ENCODE assay signal across 28 mouse cellular contexts in the genomic region with DNA sequence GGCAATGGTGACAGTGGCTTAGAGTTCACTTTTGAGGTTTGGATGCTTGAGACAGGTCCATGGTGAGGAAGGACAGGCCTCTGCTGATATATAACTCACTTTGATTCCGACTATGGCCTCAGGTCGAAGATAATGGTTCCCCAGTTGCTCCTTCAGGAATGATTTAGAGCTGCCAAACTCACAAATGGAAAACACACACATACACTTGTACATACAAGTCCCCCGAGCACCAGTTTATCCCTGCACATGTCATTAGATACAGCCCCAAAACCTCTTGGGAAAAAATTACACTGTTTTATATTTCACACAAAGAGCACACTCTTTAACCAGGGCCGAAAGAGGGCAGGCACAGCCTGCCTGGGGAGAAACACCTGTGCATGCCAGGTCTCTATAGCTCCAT. TPM values are rescaled to one million over a fixed set of nuclear protein-coding genes. Genes with fewer than 3 reads are reported as not detected.
A peak's percentile ranks its signal among the peaks of the same experiment; 100 is the strongest.
DNase-seq lines count a peak whose midpoint lies in the region; ATAC-seq and TF ChIP-seq lines count a peak whose summit lies in the region.
"Had no signal": no experiment of that assay in that cellular context is flagged by ENCODE, and none has a peak within 500 bp of the region (broad histone marks: within the 10 kb centered on the region; RNA-seq: fewer than 3 reads in every experiment).

No protein-coding gene starts in this region.

- H3K79me2 ChIP-seq in CH12.LX (replicated peaks; ENCODE audit: control insufficient read depth, extremely low read depth, insufficient read depth, poor library complexity, severe bottlenecking): no peaks in the 10 kb centered on the region

- WGBS in embryonic facial prominence, embryonic 12.5 days: 46% methylated on average over 4 of the region's 4 CpGs
- WGBS in embryonic facial prominence, embryonic 10.5 days: 68% methylated on average over 4 of the region's 4 CpGs
- 45% methylated on average over 4 of the region's 4 CpGs for WGBS in limb, embryonic 12.5 days
- 84% methylated on average over 4 of the region's 4 CpGs for WGBS in midbrain, embryonic 10.5 days

- DNase-seq in embryonic facial prominence, embryonic 10.5 days (ENCODE audit: low spot score): no peak
- DNase-seq in CH12.LX (ENCODE audit: extremely low read depth): no peak
- DNase-seq in mesoderm, embryonic 11.5 days (ENCODE audit: low read depth, low spot score): peak; percentile 51
- DNase-seq in midbrain, embryonic 10.5 days (ENCODE audit: low spot score): no peak
- DNase-seq: adrenal gland, postnatal 10 days; adrenal gland, postnatal 36 days; cerebellum, adult 18-20 months; cerebellum, adult 9-10 months; cerebellum, postnatal 14 days; forebrain, postnatal 0 days; gastrocnemius, adult 2 months; gastrocnemius, postnatal 14 days; heart, adult 18-20 months; heart, postnatal 10 days; heart, postnatal 36 days had no signal

- no peaks in the 10 kb centered on the region for H3K27me3 ChIP-seq in embryonic facial prominence, embryonic 12.5 days
- H3K27me3 ChIP-seq in embryonic facial prominence, embryonic 10.5 days (replicated peaks; ENCODE audit: low read depth, poor library complexity, severe bottlenecking): no peaks in the 10 kb centered on the region
- H3K27me3 ChIP-seq in CH12.LX (replicated peaks): no peaks in the 10 kb centered on the region
- peaks cover 3% of the 10 kb centered on the region; the same call in 1 of the 2 replicates for H3K27me3 ChIP-seq in limb, embryonic 12.5 days
- no peaks in the 10 kb centered on the region for H3K27me3 ChIP-seq in midbrain, embryonic 10.5 days (ENCODE audit: low read depth, poor library complexity, severe bottlenecking)
- H3K27me3 ChIP-seq: heart, embryonic 12.5 days; heart, embryonic 15.5 days; hindbrain, embryonic 13.5 days; Patski had no signal

- no peak for TF ChIP-seq POLR2A in CH12.LX (IDR thresholded peaks at IDR 0.05; ENCODE audit: low read depth, low read length)

- no peak overlapping the region for H3K9ac ChIP-seq in embryonic facial prominence, embryonic 12.5 days
- H3K9ac ChIP-seq in CH12.LX (ENCODE audit: insufficient read depth, low read depth): no peak overlapping the region
- no peak overlapping the region for H3K9ac ChIP-seq in limb, embryonic 12.5 days (replicated peaks)
- H3K9ac ChIP-seq: embryonic facial prominence, embryonic 13.5 days; forebrain, postnatal 0 days; heart, embryonic 12.5 days; heart, embryonic 15.5 days; hindbrain, embryonic 13.5 days had no signal

- ATAC-seq in embryonic facial prominence, embryonic 12.5 days (ENCODE audit: insufficient number of reproducible peaks, insufficient read depth, low FRiP score, low TSS enrichment): 0 out of 2 replicates have a peak, but pooled peaks have one; percentile 41
- ATAC-seq in limb, embryonic 12.5 days (ENCODE audit: insufficient number of reproducible peaks, insufficient read depth, low FRiP score, low TSS enrichment, low read depth): 0 out of 2 replicates have a peak, but pooled peaks have one; percentile 22
- ATAC-seq in granulocyte monocyte progenitor cell, adult 5-6 weeks (replicated peaks; ENCODE audit: poor library complexity, severe bottlenecking): no peak
- ATAC-seq: forebrain, embryonic 14.5 days; forebrain, postnatal 0 days; hindbrain, embryonic 16.5 days; Patski had no signal

- no peaks in the 10 kb centered on the region for H3K9me3 ChIP-seq in embryonic facial prominence, embryonic 12.5 days
- H3K9me3 ChIP-seq in embryonic facial prominence, embryonic 10.5 days: no peaks in the 10 kb centered on the region
- no peaks in the 10 kb centered on the region for H3K9me3 ChIP-seq in CH12.LX (replicated peaks; ENCODE audit: low read length)
- no peaks in the 10 kb centered on the region for H3K9me3 ChIP-seq in limb, embryonic 12.5 days
- H3K9me3 ChIP-seq in midbrain, embryonic 10.5 days (replicated peaks): no peaks in the 10 kb centered on the region
- H3K9me3 ChIP-seq: embryonic facial prominence, embryonic 13.5 days; forebrain, embryonic 10.5 days; heart, embryonic 12.5 days; heart, embryonic 15.5 days; hindbrain, embryonic 10.5 days; hindbrain, embryonic 13.5 days had no signal

- TF ChIP-seq RAD21 in CH12.LX (IDR thresholded peaks at IDR 0.05; ENCODE audit: low read depth, low read length): no peak

- H3K4me1 ChIP-seq in embryonic facial prominence, embryonic 12.5 days: no peaks in the 10 kb centered on the region
- H3K4me1 ChIP-seq in embryonic facial prominence, embryonic 10.5 days: peaks cover 10% of the 10 kb centered on the region; the same call in 1 of the 2 replicates
- H3K4me1 ChIP-seq in CH12.LX (ENCODE audit: control insufficient read depth in 1 of 2, insufficient read depth in 2 of 2): peaks cover 7 to 21% of the 10 kb centered on the region in 2 experiments; a peak in 1 of 4 replicates
- peaks cover 12% of the 10 kb centered on the region for H3K4me1 ChIP-seq in limb, embryonic 12.5 days (replicated peaks)
- no peaks in the 10 kb centered on the region for H3K4me1 ChIP-seq in midbrain, embryonic 10.5 days
- H3K4me1 ChIP-seq: embryonic facial prominence, embryonic 13.5 days; forebrain, embryonic 10.5 days; heart, embryonic 12.5 days; heart, embryonic 15.5 days; hindbrain, embryonic 10.5 days; hindbrain, embryonic 13.5 days had no signal

- H3K4me3 ChIP-seq in embryonic facial prominence, embryonic 12.5 days: no peak overlapping the region
- H3K4me3 ChIP-seq in embryonic facial prominence, embryonic 10.5 days: no peak overlapping the region
- H3K4me3 ChIP-seq in CH12.LX (replicated peaks in 1 of 3; ENCODE audit: low read depth in 2 of 3, low read length in 2 of 3, poor library complexity in 1 of 3): no peak overlapping the region
- no peak overlapping the region for H3K4me3 ChIP-seq in limb, embryonic 12.5 days (replicated peaks)
- H3K4me3 ChIP-seq in midbrain, embryonic 10.5 days: no peak overlapping the region
- H3K4me3 ChIP-seq: embryonic facial prominence, embryonic 13.5 days; forebrain, embryonic 10.5 days; gastrocnemius, adult 2 months; heart, embryonic 12.5 days; heart, embryonic 15.5 days; hindbrain, embryonic 10.5 days; hindbrain, embryonic 13.5 days had no signal

- TF ChIP-seq EP300 in CH12.LX (IDR thresholded peaks at IDR 0.05; ENCODE audit: low read length): no peak

- H3K36me3 ChIP-seq in embryonic facial prominence, embryonic 12.5 days: no peaks in the 10 kb centered on the region
- no peaks in the 10 kb centered on the region for H3K36me3 ChIP-seq in embryonic facial prominence, embryonic 10.5 days (replicated peaks)
- no peaks in the 10 kb centered on the region for H3K36me3 ChIP-seq in CH12.LX (replicated peaks in 1 of 2; ENCODE audit: control insufficient read depth in 1 of 2, insufficient read depth in 1 of 2, low read length in 1 of 2)
- no peaks in the 10 kb centered on the region for H3K36me3 ChIP-seq in limb, embryonic 12.5 days
- H3K36me3 ChIP-seq in midbrain, embryonic 10.5 days: no peaks in the 10 kb centered on the region
- H3K36me3 ChIP-seq: embryonic facial prominence, embryonic 13.5 days; forebrain, embryonic 10.5 days; G1E; heart, embryonic 12.5 days; heart, embryonic 15.5 days; hindbrain, embryonic 10.5 days; hindbrain, embryonic 13.5 days had no signal

- dilution Hi-C loops in CH12.LX (cut with MboI; ENCODE audit: extremely low pct_ligation_motif_present, extremely low pct_unique_long_range_greater_than_20kb, low sequenced_read_pairs): no loop called here

- in situ Hi-C loops in CH12.LX (cut with MboI; ENCODE audit: low pct_ligation_motif_present, low pct_unique_long_range_greater_than_20kb, low sequenced_read_pairs): no loop called here

- H3K27ac ChIP-seq in embryonic facial prominence, embryonic 12.5 days: no peak overlapping the region
- no peak overlapping the region for H3K27ac ChIP-seq in embryonic facial prominence, embryonic 10.5 days (replicated peaks)
- no peak overlapping the region for H3K27ac ChIP-seq in CH12.LX (ENCODE audit: insufficient read depth, low read depth)
- H3K27ac ChIP-seq in limb, embryonic 12.5 days: no peak overlapping the region
- H3K27ac ChIP-seq in midbrain, embryonic 10.5 days (replicated peaks): no peak overlapping the region
- H3K27ac ChIP-seq: embryonic facial prominence, embryonic 13.5 days; forebrain, embryonic 10.5 days; gastrocnemius, adult 2 months; heart, embryonic 15.5 days; hindbrain, embryonic 10.5 days; hindbrain, embryonic 13.5 days had no signal

- TF ChIP-seq CTCF in CH12.LX (conservative IDR thresholded peaks at IDR 0.05 in 1 of 2, IDR thresholded peaks at IDR 0.05 in 1 of 2; ENCODE audit: low read depth in 2 of 2, low read length in 2 of 2): no peak

- no peak overlapping the region for H3K4me2 ChIP-seq in embryonic facial prominence, embryonic 12.5 days (replicated peaks)
- peak overlapping the region; percentile 86; the same call in 1 of the 2 replicates for H3K4me2 ChIP-seq in CH12.LX (ENCODE audit: insufficient read depth, low read depth, poor library complexity, severe bottlenecking)
- no peak overlapping the region for H3K4me2 ChIP-seq in limb, embryonic 12.5 days
- H3K4me2 ChIP-seq: embryonic facial prominence, embryonic 13.5 days; heart, embryonic 12.5 days; heart, embryonic 15.5 days; hindbrain, embryonic 13.5 days had no signal

TF ChIP-seq in CH12.LX, 34 proteins besides CTCF, POLR2A, EP300 and RAD21 (continues in another document):
- no peak for TF ChIP-seq KAT2A (IDR thresholded peaks at IDR 0.05; ENCODE audit: insufficient replicate concordance, low read length)
- TF ChIP-seq USF1 (IDR thresholded peaks at IDR 0.05; ENCODE audit: low read depth, low read length): no peak
- TF ChIP-seq SMC3 (IDR thresholded peaks at IDR 0.05; ENCODE audit: low read depth, low read length): no peak
- no peak for TF ChIP-seq BHLHE40 (IDR thresholded peaks at IDR 0.05; ENCODE audit: low read depth, low read length)
- TF ChIP-seq ETS1 (conservative IDR thresholded peaks at IDR 0.05; ENCODE audit: low read depth, low read length): no peak
- no peak for TF ChIP-seq MYC (IDR thresholded peaks at IDR 0.05; ENCODE audit: low read depth, low read length)
- no peak for TF ChIP-seq IRF4 (IDR thresholded peaks at IDR 0.05; ENCODE audit: low read depth, low read length)
- no peak for TF ChIP-seq ZC3H11A (IDR thresholded peaks at IDR 0.05; ENCODE audit: low read depth, low read length)
- TF ChIP-seq MAZ (IDR thresholded peaks at IDR 0.05; ENCODE audit: low read depth, low read length): no peak
- no peak for TF ChIP-seq ZNF384 (IDR thresholded peaks at IDR 0.05; ENCODE audit: low read depth, low read length)

RNA-seq across cellular contexts. Expression of a gene that starts 14.1 kb away (rescaled TPM):
- polyA plus RNA-seq in embryonic facial prominence, embryonic 12.5 days (2016; fragmentation: Nextera tagmentation; extraction: Ambion mirVana): 0.88 and 1.3 TPM in 2 replicates
- 0.33 and 0.36 TPM in 2 replicates for polyA plus RNA-seq in embryonic facial prominence, embryonic 10.5 days (2016; fragmentation: Nextera tagmentation; extraction: Ambion mirVana)
- total RNA-seq in CH12.LX (2012; rRNA removed): not detected in 2 replicates
- total RNA-seq in CH12.LX (2014; rRNA removed): not detected in 2 replicates
- not detected in 2 replicates for polyA plus RNA-seq in CH12.LX (2012; ENCODE audit: insufficient read length, low read depth)
- 0.47 and 0.51 TPM in 2 replicates for polyA plus RNA-seq in limb, embryonic 12.5 days (2016; fragmentation: Nextera tagmentation; extraction: Ambion mirVana)
- 0.25 and 0.27 TPM in 2 replicates for polyA plus RNA-seq in midbrain, embryonic 10.5 days (2016; fragmentation: Nextera tagmentation; extraction: Ambion mirVana)
- total RNA-seq in granulocyte monocyte progenitor cell, adult 5-6 weeks (2014; fragmentation: Nextera tagmentation): not detected in 2 replicates
- not detected in 2 replicates for total RNA-seq in granulocyte monocyte progenitor cell, adult 5-6 weeks (2017)
- total RNA-seq: heart, adult 18-20 months; heart, postnatal 36 days had no signal
- polyA plus RNA-seq: G1E had no signal
